Mouse (Mus musculus) forebrain, postnatal 0 days (tissue): ENCODE data around the gene Runx3. TPM values are rescaled to one million over a fixed set of nuclear protein-coding genes. Genes with fewer than 3 reads are reported as not detected.

Experiments
- ATAC-seq: fragments of 200-750 bp; cut with Nextera tagmentation; 2 replicates; pipeline ENCODE4 v1.8.0; 2017; ENCODE audit warnings: mild to moderate bottlenecking, moderate library complexity
- DNase-seq: peaks from one replicate; pipeline ENCODE4 v3.0.0-alpha.2; 2015
- H3K27ac ChIP-seq: fragments of 300-500 bp; sonication (generic); 2 replicates; pipeline ENCODE4 v1.5.1; 2014; ENCODE audit warnings: low read depth, mild to moderate bottlenecking, antibody characterized with exemption, low read length, moderate library complexity, mixed read lengths
- H3K27me3 ChIP-seq: fragments of 300-500 bp; sonication (generic); 2 replicates; pipeline ENCODE4 v1.6.1; 2014; ENCODE audit warnings: mild to moderate bottlenecking, low read length, mixed read lengths; ENCODE audit not compliant: insufficient read depth
- H3K36me3 ChIP-seq: fragments of 300-500 bp; sonication (generic); 2 replicates; pipeline ENCODE4 v1.6.1; 2014; ENCODE audit warnings: mild to moderate bottlenecking, moderate library complexity; ENCODE audit not compliant: insufficient read depth
- H3K4me1 ChIP-seq: fragments of 300-500 bp; sonication (generic); 2 replicates; pipeline ENCODE4 v1.6.1; 2014; ENCODE audit warnings: antibody characterized with exemption; ENCODE audit not compliant: insufficient read depth
- H3K4me2 ChIP-seq: fragments of 300-500 bp; sonication (generic); 2 replicates; pipeline ENCODE4 v1.6.1; 2014; ENCODE audit warnings: low read depth, mild to moderate bottlenecking, moderate library complexity
- H3K4me3 ChIP-seq: fragments of 300-500 bp; sonication (generic); 2 replicates; pipeline ENCODE4 v1.5.1; 2014; ENCODE audit warnings: low read depth, low read length, mixed read lengths
- H3K9ac ChIP-seq: fragments of 300-500 bp; sonication (generic); 2 replicates; pipeline ENCODE4 v1.6.1; 2014; ENCODE audit warnings: mild to moderate bottlenecking
- H3K9me3 ChIP-seq: fragments of 300-500 bp; sonication (generic); 2 replicates; pipeline ENCODE4 v1.6.1; 2016; ENCODE audit warnings: low read length
- CTCF ChIP-seq: sonication (generic); IDR thresholded peaks from 2 replicates; pipeline ENCODE4 v1.5.1; 2016; ENCODE audit warnings: antibody characterized with exemption, control low read depth, low read depth
- WGBS: fragments of 180-500 bp; shearing (Covaris S2); extraction: QIAGEN DNeasy Blood & Tissue Kit; methylation state at CpG from one replicate; pipeline ENCODE4 v1.1.7; 2014; 5-methylcytosine and 5-hydroxymethylcytosine counted together
- polyA plus RNA-seq: library from polyadenylated mRNA; unstranded; fragments of >200 nt; fragmentation: Nextera tagmentation; extraction: Ambion mirVana; gene quantifications from 2 replicates; pipeline ENCODE4 v1.2.1, GENCODE M21; 2015
- total RNA-seq: library from RNA; depleted of rRNA; stranded (reverse); fragments of >200 nt; gene quantifications from 2 replicates; pipeline ENCODE4 v1.2.3, GENCODE M21; 2014

The Runx3 gene
- total and polyA plus RNA-seq, 2 experiments from 2014 or later = not detected

GRCm38 (mm10) chr4:135154089-135154949 lies 33.9 kb downstream of the Runx3 start:
- no peak for ATAC-seq

GRCm38 (mm10) chr4:135155106-135155800 lies 34.8 kb downstream of the Runx3 start:
- no peak for TF ChIP-seq CTCF

More at GRCm38 (mm10) chr4:135154089-135154949, 33.9 kb downstream of the Runx3 start:
- H3K4me3 ChIP-seq = no peak overlapping the region
- peaks cover 78% of the 10 kb centered on the region for H3K27me3 ChIP-seq
- WGBS = 4% methylated on average over 21 of the region's 21 CpGs
- H3K27ac ChIP-seq = no peak overlapping the region
- peak; percentile 86 for DNase-seq
- no peaks in the 10 kb centered on the region for H3K9me3 ChIP-seq
- H3K4me1 ChIP-seq = no peaks in the 10 kb centered on the region
- H3K36me3 ChIP-seq = no peaks in the 10 kb centered on the region
- no peak overlapping the region for H3K4me2 ChIP-seq
- H3K9ac ChIP-seq = no peak overlapping the region
- TF ChIP-seq CTCF = no peak

GRCm38 (mm10) chr4:135155805-135156469 lies 35.5 kb downstream of the Runx3 start:
- ATAC-seq = no peak
- Histone ChIP-seq H3K27me3 (peaks cover 66% of the 10 kb centered on the region), H3K4me2 (no peak overlapping the region), H3K27ac (no peak overlapping the region), H3K9ac (no peak overlapping the region), H3K4me3 (no peak overlapping the region), H3K36me3 (no peaks in the 10 kb centered on the region), H3K4me1 (no peaks in the 10 kb centered on the region), H3K9me3 (no peaks in the 10 kb centered on the region)
- DNase-seq = no peak
- TF ChIP-seq CTCF = no peak
- 6% methylated on average over 15 of the region's 15 CpGs for WGBS

More at GRCm38 (mm10) chr4:135155106-135155800, 34.8 kb downstream of the Runx3 start:
- Histone ChIP-seq H3K27ac (no peak overlapping the region), H3K27me3 (peaks cover 73% of the 10 kb centered on the region), H3K9me3 (no peaks in the 10 kb centered on the region), H3K4me2 (no peak overlapping the region), H3K4me3 (no peak overlapping the region), H3K36me3 (no peaks in the 10 kb centered on the region), H3K4me1 (no peaks in the 10 kb centered on the region), H3K9ac (no peak overlapping the region)
- DNase-seq = no peak
- ATAC-seq = no peak
- 2% methylated on average over 28 of the region's 31 CpGs for WGBS

GRCm38 (mm10) chr4:135156531-135156930 lies 36.1 kb downstream of the Runx3 start:
- H3K27me3 ChIP-seq = peaks cover 60% of the 10 kb centered on the region
- ATAC-seq = no peak

GRCm38 (mm10) chr4:135157329-135157728 lies 36.9 kb downstream of the Runx3 start:
- no peak overlapping the region for H3K4me2 ChIP-seq
- H3K27me3 ChIP-seq = peaks cover 54% of the 10 kb centered on the region
- no peak overlapping the region for H3K9ac ChIP-seq
- ATAC-seq = no peak
- H3K4me1 ChIP-seq = no peaks in the 10 kb centered on the region
- H3K9me3 ChIP-seq = no peaks in the 10 kb centered on the region
- no peaks in the 10 kb centered on the region for H3K36me3 ChIP-seq
- 5% methylated on average over 6 of the region's 6 CpGs for WGBS
- H3K27ac ChIP-seq = no peak overlapping the region
- DNase-seq = no peak
- no peak overlapping the region for H3K4me3 ChIP-seq
- no peak for TF ChIP-seq CTCF

More at GRCm38 (mm10) chr4:135156531-135156930, 36.1 kb downstream of the Runx3 start:
- H3K4me2 ChIP-seq = no peak overlapping the region
- no peak overlapping the region for H3K9ac ChIP-seq
- WGBS = 15% methylated on average over 6 of the region's 6 CpGs
- DNase-seq = no peak
- H3K36me3 ChIP-seq = no peaks in the 10 kb centered on the region
- TF ChIP-seq CTCF = no peak
- no peaks in the 10 kb centered on the region for H3K9me3 ChIP-seq
- H3K4me3 ChIP-seq = no peak overlapping the region
- no peak overlapping the region for H3K27ac ChIP-seq
- no peaks in the 10 kb centered on the region for H3K4me1 ChIP-seq

GRCm38 (mm10) chr4:135158724-135159409 lies 38.4 kb downstream of the Runx3 start:
- TF ChIP-seq CTCF = no peak
- Histone ChIP-seq H3K4me1 (no peaks in the 10 kb centered on the region), H3K27me3 (peaks cover 49% of the 10 kb centered on the region), H3K36me3 (no peaks in the 10 kb centered on the region), H3K9me3 (no peaks in the 10 kb centered on the region), H3K9ac (no peak overlapping the region), H3K27ac (no peak overlapping the region), H3K4me3 (no peak overlapping the region), H3K4me2 (no peak overlapping the region)
- 9% methylated on average over 9 of the region's 9 CpGs for WGBS
- no peak for DNase-seq
- ATAC-seq = no peak
